Mouse (Mus musculus) adrenal gland, adult (tissue): Measurements from ENCODE around the gene Rem1.

Experiments
- DNase-seq, 2 experiments: peaks; one replicate each; pipeline ENCODE4 v3.0.0; 2022 to 2023; ENCODE audit warnings: low spot score in 1 of 2; ENCODE audit not compliant: inconsistent age in 2 of 2

Gene Rem1

DNA sequence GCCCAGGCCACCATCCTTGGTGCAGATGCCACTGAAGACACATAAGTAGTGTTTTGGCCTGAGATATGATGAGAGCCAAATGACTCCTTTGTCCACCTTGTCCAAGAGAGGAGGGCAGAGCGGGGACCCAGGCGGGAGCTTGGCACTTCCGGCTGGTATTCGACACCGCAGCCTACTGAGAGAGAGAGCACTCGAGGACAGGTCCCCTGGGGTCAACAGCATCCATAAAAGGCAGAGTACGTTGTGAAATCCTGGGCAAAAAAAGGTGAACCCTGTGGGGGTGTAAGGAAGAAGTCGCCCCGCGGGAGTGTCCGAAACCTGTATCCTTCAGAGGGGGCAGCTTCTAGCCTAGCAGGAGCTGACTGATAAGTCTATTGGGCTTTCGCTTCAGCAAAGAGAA is 45.4 kb downstream of the Rem1 start:
- peak in 1 of 2 experiments; percentile 61 for DNase-seq

DNA sequence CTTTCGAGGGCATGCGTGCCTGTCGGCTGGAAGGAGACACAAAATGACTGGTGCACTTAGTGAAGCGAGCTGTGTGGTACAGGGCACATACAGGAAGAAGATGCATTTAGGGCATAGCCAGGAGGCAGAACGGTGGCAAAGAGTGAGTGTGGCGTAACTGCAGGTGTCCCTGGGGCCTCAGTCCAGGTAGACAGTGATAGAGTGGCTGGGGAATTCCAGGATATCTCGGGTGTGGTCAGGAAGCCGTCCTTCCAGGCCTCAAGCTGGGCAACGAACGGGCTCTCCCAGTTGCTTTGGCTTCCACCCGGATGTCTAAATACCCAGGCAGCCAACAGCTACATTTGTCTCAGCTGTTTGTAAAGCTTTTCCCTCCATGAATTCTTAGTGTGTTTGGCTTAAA is 47.4 kb downstream of the Rem1 start:
- DNase-seq: peak in 1 of 2 experiments; percentile 32

DNA sequence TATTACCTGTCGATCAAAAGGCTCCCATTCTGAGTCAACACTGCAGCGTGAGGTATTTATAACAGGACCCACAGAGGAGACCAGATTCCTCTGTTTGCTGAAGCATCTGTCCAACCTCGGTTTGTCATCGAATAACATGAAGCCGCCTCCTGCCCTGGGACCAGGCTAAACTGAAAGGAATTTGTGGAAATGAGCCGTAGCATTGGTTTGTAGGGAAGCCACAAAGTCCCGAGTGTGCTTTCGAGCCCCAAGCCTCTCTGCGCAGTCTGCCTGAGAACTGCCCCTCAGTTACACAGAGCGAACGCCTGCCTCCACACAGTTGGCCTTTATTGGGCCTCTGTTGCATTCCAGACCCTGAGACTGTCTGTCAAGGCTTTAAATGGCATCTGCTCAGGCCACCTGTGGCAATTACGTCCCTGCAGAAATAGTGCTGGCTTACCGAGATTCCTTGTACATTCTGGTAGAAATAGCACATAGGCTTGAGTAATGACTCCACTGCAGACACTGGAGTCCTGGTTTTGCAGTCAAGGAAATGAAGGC is 48.6 kb downstream of the Rem1 start:
- no peak for DNase-seq

DNA sequence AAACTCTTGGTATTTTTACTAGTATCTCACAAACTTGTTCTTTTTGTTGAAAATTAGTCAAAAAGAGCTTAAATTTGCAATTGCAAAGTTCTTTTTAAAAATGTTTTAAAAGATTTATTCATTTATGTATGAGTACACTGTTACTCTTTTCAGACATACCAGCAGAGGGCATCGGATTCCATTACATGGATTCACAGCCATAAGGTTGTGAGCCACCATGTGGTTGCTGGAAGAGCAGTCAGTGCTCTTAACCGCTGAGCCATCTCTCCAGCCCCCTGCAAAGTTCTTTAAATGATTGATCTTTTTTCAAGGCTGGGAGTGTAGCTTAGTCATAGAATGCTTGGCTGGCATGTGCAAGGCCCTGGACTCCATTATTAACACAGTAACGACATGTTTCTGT is 51.6 kb downstream of the Rem1 start:
- DNase-seq: peak; percentile 49 to 75

DNA sequence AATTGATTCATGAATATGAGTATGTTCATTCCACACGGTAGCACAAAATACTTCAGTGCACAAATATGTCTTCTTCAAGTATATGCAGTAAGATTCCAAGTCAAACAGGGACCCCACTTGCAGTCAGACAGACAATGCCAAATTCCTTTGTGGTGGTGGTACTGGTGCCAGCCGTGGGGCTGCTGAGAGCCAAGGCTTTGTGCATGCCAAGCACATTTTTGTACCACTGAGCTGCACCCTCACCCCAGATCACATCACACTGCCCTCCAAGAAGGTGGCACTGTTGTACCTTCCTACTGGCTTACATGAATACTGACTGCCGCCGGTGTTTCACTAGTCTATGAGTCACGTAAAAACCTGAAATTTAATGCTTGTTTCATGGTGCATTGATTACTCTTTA is 52.2 kb downstream of the Rem1 start:
- DNase-seq: no peak

DNA sequence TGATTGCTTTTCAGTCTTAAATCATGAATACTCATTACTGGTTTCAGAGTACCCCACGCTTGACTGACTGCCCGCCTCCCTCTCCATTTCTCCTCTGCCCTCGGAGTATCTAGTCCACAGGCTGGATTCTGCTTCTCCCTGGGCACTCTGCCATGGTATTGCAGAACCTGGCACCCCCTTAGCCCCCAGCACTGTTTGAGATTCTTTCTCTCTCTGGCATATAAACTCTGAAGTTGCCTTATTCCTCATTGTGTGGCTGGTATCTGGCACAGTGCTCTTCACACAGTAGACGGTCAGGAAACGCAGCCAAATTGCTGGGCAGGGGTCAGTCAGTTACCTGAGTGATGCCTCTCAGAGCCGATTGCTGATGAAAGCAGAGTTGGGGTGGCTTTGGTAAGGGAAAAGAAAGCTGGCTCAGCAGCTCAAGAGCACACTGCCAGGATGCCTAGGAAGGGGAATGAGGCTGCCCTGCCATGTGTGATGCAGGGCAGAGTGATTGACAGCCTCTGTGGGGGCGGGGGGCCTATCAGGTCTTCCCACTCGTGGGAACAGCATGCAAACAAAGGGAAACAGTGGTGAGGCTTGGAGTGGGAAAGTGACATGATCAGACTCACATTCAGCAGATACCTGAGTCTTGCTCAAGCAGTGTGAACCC is 53.1 kb downstream of the Rem1 start:
- DNase-seq: no peak

DNA sequence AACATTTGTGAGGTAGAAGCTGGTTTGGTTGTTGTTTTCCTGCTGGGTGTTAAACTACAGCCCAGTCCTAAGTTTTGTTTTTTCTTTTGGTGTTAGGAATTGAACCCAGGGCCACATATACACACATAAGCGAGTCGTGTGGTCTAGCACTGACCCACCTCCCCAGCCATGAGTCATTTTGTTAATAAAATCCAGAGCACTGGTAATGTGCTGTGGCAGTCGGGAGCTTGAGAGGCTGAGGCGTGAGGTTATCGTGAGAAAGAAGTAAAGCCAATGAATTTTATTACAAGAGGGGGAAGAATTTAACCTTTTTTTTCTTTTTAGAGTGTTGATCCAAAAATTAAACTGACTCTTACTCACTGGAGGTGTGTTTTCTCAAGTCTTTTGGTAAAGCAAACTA is 56.3 kb downstream of the Rem1 start:
- DNase-seq: no peak
